Mouse (Mus musculus) CD4-positive helper T cell, adult 2 months (primary cell): ENCODE results near the gene Miga1.

Source experiments
- DNase-seq: peaks from one replicate; pipeline ENCODE4 v3.0.0-alpha.2; 2012; ENCODE audit warnings: low read depth, missing footprints, low spot score

Gene Miga1

DNA sequence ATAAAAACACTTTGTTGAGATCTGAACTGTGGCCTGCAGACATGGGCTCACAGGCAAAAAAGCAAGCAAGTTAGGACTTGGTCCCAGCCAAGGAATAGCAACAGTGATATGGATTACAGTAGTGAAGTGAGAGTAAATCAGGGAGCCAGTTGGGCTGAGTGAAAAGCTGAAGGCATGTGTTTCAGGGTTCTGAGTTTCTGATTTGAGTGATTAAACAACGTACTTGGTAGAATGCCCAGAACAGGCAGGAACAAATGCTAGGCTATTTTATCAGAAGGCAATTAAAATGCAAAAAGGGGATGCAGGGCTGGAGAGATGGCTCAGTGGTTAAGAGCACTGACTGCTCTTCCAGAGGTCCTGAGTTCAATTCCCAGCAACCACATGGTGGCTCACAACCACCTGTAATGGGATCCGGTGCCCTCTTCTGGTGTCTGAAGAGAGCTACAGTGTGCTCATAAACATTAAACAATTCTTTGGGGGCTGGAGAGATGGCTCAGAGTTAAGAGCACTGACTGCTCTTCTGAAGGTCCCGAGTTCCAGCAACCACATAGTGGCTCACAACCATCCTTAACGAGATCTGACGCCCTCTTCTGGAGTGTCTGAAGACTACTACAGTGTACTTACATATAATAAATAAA lies 94.8 kb downstream of the Miga1 start:
- DNase-seq, result no peak

DNA sequence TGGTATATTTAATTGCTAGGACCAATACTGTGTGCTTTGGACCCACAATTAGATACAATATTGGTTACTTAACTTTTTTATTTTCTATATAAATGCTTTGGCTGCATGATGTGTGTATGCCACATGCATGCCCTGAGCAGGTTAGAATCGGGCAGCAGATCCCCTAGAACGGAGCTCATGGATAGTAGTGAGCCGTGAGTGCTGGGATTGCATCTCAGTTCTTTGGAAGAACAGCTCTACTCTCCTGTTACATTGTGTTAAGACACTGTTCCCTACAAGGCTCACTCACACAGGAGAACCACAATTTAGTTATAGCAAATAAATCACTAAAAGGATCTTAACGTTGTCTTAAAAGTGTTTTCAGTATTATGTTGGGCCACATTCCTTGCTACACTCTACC lies 96.9 kb downstream of the Miga1 start:
- no peak for DNase-seq

DNA sequence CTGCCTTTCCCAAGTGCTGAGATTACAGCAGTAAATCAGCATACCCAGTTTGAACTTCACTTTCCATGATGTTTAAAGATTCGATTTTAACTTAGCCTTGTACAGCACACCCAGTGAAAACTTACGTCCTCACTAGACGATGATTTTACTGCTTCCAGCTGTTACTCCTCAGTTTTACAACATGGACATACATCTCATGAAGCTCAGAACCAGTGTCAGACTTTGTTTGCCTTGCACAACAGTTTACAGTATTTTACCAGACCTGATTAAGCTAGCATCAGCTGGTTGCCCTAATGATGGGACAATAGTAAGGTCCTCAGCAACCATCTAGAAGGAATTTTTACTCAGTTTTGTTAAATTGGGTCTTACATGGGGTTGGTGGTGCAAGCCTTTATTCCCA lies 99.1 kb downstream of the Miga1 start:
- no peak for DNase-seq

DNA sequence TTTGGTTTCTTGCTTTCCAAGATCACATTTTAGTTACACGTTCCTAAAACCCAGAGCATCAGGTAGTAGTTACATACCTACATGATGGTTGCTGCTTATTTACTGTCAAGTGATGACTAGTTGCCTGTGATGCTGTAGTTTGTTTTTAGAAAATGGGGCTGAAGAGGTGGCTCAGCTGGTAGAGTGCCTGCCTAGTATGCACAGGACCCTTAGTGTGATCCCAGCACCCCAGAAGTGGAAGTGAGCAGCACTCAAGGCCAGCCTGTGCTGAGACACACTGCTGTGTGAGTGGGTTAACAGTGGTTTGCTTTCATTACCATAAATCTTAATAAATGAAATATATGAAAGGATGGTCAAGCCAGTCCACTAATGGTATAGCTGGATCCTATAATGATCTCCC lies 100.6 kb downstream of the Miga1 start:
- DNase-seq, result no peak

DNA sequence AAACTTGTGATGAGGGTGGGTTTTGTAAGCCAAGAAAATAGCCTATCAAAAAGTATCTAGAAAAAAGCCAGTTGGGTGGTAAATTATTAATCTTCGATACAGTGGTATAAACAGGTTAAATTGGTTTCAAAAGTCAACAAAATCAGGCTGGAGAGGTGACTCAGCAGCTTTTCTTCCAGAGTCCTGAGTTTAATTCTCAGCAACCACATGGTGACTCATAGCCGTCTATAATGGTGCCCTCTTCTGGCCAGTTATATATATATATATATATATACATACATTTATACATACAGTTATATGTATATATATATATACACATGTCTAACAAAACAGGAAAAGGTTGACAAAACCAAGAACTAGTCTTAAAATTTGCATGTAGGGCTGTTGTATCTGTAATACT lies 101.4 kb downstream of the Miga1 start:
- peak; percentile 22 for DNase-seq

DNA sequence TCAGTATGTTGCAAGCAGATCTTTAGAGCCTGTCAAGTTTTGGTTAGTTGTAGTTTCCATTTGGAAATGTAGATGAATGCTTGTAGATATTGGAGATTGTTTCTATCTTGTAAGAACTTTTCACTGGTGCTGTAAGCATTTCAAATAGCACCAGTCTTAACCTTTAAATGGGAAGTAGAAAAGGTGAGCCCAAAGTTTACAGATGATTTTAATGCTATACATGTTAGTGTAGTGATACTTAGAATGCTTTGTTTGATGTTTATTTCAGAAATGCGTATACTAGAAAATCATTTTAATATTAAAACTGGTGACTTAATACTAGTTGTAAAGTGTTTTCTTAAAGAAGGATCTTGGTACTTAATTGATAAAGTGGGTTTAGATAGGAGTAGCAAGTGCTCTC lies 104.4 kb downstream of the Miga1 start:
- DNase-seq, result no peak

DNA sequence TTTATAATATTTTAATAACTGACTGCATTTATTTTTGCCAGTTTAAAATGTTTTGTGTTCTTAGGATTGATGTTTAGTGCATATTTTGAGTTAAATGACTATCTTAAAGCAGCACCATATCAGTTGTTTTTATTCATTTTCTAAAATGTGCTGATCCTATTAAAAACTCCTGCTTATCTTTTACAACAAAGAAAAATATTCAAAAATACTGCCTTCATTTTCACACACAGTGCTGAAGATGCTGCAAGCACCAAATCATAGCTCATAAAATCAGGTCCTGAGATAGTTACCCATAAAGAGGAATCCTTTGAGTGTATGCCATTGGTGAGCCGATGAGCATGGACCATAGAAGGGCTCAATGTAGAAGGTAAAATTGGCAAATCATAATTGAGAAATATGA lies 105.0 kb downstream of the Miga1 start:
- DNase-seq, result no peak

DNA sequence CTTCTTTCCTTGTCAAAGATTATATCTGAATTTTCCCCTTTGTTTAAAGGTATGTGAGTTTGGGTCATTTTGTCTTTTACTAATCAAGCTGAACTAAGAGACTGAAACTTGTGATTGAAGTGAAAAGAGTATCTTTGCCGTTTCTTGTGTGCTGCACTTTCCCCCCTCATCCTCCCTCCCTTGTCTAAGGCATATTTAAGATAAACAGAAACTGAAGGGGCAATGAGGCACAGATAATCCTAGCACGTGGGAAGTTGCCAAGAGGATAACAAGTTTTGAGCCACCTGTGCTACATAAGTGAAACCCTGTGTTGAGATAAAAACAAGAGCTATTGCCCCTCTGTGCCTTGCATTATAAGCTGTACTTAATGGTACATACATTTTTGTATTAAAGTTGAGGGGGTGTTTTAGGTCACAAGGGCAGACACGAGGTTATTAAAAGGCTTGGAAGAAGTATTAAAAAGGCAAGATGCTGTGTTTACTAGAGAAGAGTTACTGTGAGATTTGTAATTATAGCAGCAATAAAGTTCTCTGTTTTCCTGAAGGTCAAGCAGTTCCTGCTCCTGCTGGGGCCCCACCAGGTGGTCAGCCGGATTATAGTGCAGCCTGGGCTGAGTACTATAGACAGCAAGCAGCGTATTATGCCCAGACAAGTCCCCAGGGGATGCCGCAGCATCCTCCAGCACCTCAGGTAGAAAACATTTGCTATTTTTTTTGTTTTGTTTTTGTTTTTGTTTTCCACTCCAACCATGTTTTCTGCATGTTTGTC lies 108.7 kb downstream of the Miga1 start:
- DNase-seq, result no peak

DNA sequence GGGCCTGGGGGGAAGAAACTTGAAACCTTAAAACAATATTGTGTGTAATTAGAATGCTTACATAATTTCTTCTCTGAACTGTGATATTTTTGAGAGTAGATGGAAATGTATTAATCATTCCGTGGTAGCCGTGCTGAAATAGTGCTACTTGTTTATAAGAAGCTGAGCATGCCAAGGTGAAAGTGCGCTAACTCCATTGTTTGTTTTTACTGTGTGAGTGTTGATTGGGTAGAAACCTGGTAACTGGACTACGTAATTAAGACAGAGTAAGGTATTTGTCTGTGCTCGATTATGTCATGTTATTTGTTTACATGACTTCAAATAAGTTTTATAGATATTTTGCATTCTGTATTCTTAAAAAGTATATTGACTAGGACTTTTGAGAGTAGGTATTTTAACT lies 110.9 kb downstream of the Miga1 start:
- DNase-seq, result no peak

DNA sequence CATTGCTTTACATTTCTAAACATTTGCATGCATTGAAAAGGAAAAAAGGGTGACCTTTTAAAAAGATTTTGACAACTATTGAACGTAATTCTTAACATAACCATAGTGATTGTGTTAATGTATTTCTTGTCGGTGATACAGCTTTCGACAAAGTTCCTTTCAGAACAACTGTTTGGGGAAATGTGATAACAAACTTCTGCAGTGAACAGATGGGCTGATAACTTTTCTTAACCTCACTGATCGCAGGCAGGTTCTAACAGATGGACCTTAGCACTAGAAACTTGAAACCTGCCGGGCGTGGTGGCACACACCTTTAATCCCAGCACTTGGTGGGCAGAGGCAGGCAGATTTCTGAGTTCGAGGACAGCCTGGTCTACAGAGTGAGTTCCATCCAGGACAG lies 111.4 kb downstream of the Miga1 start:
- no peak for DNase-seq

DNA sequence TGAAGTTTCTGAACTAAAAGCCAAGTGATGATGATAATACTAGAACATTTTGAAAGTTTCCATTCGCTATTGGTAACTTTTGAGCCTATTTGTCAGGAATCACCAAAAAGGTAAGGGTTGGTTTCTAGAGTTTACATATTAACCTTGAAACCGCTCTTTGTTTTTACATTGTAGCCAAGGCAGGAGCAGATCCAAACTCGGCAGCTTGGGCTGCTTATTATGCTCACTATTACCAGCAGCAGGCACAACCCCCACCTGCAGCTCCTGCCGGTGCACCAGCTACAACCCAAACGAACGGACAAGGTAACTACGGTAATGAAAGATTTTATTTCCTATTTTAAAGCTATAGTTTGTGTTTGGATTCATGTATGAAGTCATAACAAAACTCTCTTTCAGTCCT lies 114.3 kb downstream of the Miga1 start:
- no peak for DNase-seq

DNA sequence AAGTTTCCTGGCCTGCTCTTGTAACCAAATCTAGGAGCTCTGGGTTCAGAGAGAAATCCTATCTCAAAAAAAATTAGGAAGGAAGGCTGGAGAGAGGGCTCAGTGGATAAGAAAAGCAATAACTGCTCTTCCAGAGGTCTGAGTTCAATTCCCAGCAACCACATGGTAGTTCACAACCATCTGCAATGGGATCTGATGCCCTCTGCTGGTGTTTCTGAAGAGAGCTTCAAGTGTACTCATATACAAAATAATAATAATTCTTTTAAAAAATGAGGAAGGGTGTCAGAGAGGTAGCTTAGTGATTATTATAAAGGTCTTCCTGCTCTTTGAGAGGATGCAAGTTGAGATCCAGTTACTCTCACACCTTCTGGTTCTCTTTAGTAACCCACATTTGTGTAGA lies 115.3 kb downstream of the Miga1 start:
- DNase-seq, result no peak
